Mouse (Mus musculus) stomach, postnatal 0 days (tissue): ENCODE data around the gene Igsf21. TPM values are rescaled to one million over a fixed set of nuclear protein-coding genes. Genes with fewer than 3 reads are reported as not detected.

Source experiments
- ATAC-seq: fragments of 200-750 bp; cut with Nextera tagmentation; 2 replicates; pipeline ENCODE4 v1.8.0; 2017; ENCODE audit not compliant: low FRiP score, low TSS enrichment
- DNase-seq: peaks from one replicate; pipeline ENCODE4 v3.0.0-alpha.2; 2016; ENCODE audit warnings: low spot score
- H3K27ac ChIP-seq: fragments of 300-500 bp; sonication (generic); replicated peaks from 2 replicates; pipeline ENCODE4 v1.5.1; 2014; ENCODE audit warnings: mild to moderate bottlenecking, control low read depth
- H3K27me3 ChIP-seq: fragments of 300-500 bp; sonication (generic); 2 replicates; pipeline ENCODE4 v1.6.1; 2014; ENCODE audit warnings: low read length; ENCODE audit not compliant: control insufficient read depth, insufficient read depth
- H3K36me3 ChIP-seq: fragments of 300-500 bp; sonication (generic); 2 replicates; pipeline ENCODE4 v1.6.1; 2014; ENCODE audit warnings: low read length, mixed read lengths; ENCODE audit not compliant: control insufficient read depth, insufficient read depth
- H3K4me1 ChIP-seq: fragments of 300-500 bp; sonication (generic); replicated peaks from 2 replicates; pipeline ENCODE4 v1.6.1; 2014; ENCODE audit warnings: antibody characterized with exemption; ENCODE audit not compliant: control insufficient read depth, insufficient read depth
- H3K4me2 ChIP-seq: fragments of 300-500 bp; sonication (generic); replicated peaks from 2 replicates; pipeline ENCODE4 v1.6.1; 2014; ENCODE audit warnings: low read depth, mild to moderate bottlenecking, control low read depth, moderate library complexity
- H3K4me3 ChIP-seq: fragments of 300-500 bp; sonication (generic); 2 replicates; pipeline ENCODE4 v1.5.1; 2014; ENCODE audit warnings: low read depth, low read length, control low read depth
- H3K9ac ChIP-seq: fragments of 300-500 bp; sonication (generic); 2 replicates; pipeline ENCODE4 v1.6.1; 2014; ENCODE audit warnings: mild to moderate bottlenecking, low read length, control low read depth, mixed read lengths
- H3K9me3 ChIP-seq: fragments of 300-500 bp; sonication (generic); 2 replicates; pipeline ENCODE4 v1.6.1; 2016; ENCODE audit warnings: low read length; ENCODE audit not compliant: control insufficient read depth
- CTCF ChIP-seq: IDR thresholded peaks from 2 replicates; pipeline ENCODE4 v1.5.1; 2016; ENCODE audit warnings: antibody characterized with exemption, low read depth, mild to moderate bottlenecking, moderate library complexity
- EP300 ChIP-seq: optimal IDR thresholded peaks from 2 replicates; pipeline ENCODE3; 2016; ENCODE audit warnings: antibody characterized with exemption
- WGBS: fragments of 180-500 bp; shearing (Covaris S2); extraction: QIAGEN DNeasy Blood & Tissue Kit; methylation state at CpG from one replicate; pipeline ENCODE4 v1.1.7; 2014; 5-methylcytosine and 5-hydroxymethylcytosine counted together
- polyA plus RNA-seq: library from polyadenylated mRNA; unstranded; fragments of >200 nt; fragmentation: Nextera tagmentation; extraction: Ambion mirVana; gene quantifications from 2 replicates; pipeline ENCODE4 v1.2.1, GENCODE M21; 2015

The Igsf21 gene
- polyA plus RNA-seq, 1 experiment from 2014 or later, result 1.2 TPM

DNA sequence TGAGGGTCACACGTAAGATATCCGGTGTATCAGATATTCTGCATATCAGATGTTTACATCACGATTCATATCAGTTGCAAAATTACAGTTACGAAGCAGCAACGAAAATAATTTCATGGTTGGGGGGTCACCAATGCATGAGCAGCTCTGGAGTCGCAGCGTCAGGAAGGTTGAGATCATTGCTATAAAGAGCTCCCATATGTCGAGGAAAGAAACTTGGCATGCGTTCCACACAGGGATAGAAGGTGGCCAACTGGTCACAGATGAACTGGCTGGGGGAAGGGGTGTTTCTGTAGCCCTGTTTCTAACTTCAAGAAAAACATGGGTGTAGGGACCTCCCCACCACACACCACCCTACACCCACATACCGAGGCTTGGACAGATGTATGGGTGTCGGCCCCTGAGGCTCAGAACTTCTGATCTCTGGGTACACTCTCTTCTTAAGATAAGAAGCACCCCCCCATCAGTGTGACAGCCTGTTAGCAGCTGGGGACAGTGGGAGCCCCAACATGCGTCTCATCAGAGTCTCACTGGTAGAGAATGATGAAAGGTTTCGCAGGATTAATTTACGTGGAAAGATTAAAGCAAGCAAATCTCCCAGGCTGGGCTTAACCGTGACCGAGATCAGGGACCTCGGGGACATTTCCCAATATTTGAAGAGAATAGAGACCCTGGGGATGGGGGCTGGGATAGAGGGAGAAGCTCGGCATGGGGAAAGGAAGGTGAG is 54.1 kb downstream of the Igsf21 start:
- Histone ChIP-seq H3K9ac (no peak overlapping the region), H3K4me1 (no peaks in the 10 kb centered on the region), H3K4me2 (no peak overlapping the region), H3K9me3 (no peaks in the 10 kb centered on the region), H3K27me3 (no peaks in the 10 kb centered on the region), H3K4me3 (no peak overlapping the region), H3K27ac (no peak overlapping the region), H3K36me3 (no peaks in the 10 kb centered on the region)
- no peak for DNase-seq
- 81% methylated on average over 18 of the region's 18 CpGs for WGBS
- no peak for TF ChIP-seq EP300
- no peak for TF ChIP-seq CTCF
- no peak for ATAC-seq

DNA sequence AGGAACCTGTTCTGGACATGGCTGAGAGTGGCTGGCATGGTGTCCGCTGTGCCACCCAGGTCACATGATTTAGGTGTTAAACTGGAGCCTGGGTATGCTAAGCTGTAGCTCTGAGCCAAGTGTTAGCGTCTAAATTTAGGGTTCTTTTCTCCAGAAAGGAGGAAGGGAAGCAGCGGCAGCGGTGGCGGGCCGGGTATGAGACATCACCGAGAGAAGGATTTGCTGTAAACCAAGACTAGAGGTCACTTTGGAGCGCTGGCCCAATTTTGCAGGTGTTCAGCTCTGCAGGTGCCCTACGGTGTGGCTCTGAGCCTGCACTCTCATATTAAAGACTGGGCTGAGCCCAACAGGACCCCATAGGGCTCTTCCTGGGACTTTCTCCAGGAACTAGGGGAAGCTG is 57.0 kb downstream of the Igsf21 start:
- Histone ChIP-seq H3K36me3 (no peaks in the 10 kb centered on the region), H3K4me2 (no peak overlapping the region), H3K4me3 (no peak overlapping the region), H3K27me3 (no peaks in the 10 kb centered on the region), H3K4me1 (no peaks in the 10 kb centered on the region), H3K27ac (no peak overlapping the region), H3K9me3 (no peaks in the 10 kb centered on the region), H3K9ac (no peak overlapping the region)
- TF ChIP-seq CTCF (no peak), EP300 (no peak)
- WGBS, result 84% methylated on average over 9 of the region's 9 CpGs
- DNase-seq (no peak), ATAC-seq (no peak)

GRCm38 (mm10) chr4:140188626-140189025 is 58.0 kb downstream of the Igsf21 start:
- DNase-seq (no peak), ATAC-seq (no peak)
- no peak overlapping the region for H3K4me3 ChIP-seq
- TF ChIP-seq CTCF, result no peak
- TF ChIP-seq EP300, result no peak
- no peak overlapping the region for H3K9ac ChIP-seq
- H3K9me3 ChIP-seq, result no peaks in the 10 kb centered on the region
- no peak overlapping the region for H3K27ac ChIP-seq
- H3K4me2 ChIP-seq, result no peak overlapping the region
- 61% methylated on average over 7 of the region's 7 CpGs for WGBS
- no peaks in the 10 kb centered on the region for H3K4me1 ChIP-seq
- H3K36me3 ChIP-seq, result no peaks in the 10 kb centered on the region
- H3K27me3 ChIP-seq, result no peaks in the 10 kb centered on the region

DNA sequence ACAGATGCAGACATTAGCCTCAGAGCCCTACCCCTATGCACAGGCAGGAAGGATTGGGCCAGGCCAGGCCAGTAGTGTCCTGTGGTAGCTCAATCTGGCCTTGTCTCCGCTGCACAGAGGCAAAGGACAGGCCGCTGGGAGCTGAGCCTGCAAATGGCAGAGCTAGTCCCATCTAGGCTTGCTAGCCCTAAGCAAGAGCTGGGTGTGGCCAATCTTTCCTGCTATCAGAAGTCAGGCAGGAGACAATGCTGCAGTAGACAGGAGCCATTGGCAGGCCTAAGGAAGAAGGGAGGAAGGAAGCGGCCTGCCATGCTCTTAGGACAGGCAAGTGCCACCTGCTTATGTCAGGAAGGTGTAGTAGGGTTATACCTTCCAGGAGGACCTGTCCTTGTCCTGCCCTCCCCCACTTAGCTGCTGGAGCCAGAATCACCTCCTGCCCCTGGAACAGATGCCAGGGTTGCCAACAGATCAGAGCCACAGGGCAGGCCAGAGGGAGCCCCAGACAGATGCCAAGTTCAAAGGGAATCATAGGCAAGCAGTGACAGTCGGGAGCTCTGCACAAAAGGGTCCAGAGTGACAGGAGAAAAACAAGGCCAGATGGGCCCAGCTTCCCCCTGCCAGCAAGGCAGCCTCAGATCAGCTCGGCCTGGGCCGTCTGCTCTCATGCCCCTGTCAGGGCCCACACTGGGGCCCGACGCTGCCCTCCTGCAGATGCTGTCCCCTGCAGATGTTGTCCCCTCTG is 59.0 kb downstream of the Igsf21 start:
- Histone ChIP-seq H3K4me1 (no peaks in the 10 kb centered on the region), H3K4me3 (no peak overlapping the region), H3K9ac (no peak overlapping the region), H3K4me2 (no peak overlapping the region), H3K27ac (no peak overlapping the region), H3K36me3 (no peaks in the 10 kb centered on the region), H3K9me3 (no peaks in the 10 kb centered on the region), H3K27me3 (no peaks in the 10 kb centered on the region)
- TF ChIP-seq CTCF (no peak), EP300 (no peak)
- no peak for ATAC-seq
- no peak for DNase-seq
- 75% methylated on average over 7 of the region's 8 CpGs for WGBS

- 72% methylated on average over 6 of the region's 6 CpGs for WGBS
- H3K27ac ChIP-seq, result no peak overlapping the region
- no peaks in the 10 kb centered on the region for H3K4me1 ChIP-seq
- H3K9me3 ChIP-seq, result no peaks in the 10 kb centered on the region
- TF ChIP-seq EP300 (no peak), CTCF (peak; percentile 47)
- DNase-seq (no peak), ATAC-seq (no peak)
- H3K4me3 ChIP-seq, result no peak overlapping the region
- no peak overlapping the region for H3K9ac ChIP-seq
- no peaks in the 10 kb centered on the region for H3K27me3 ChIP-seq
- H3K4me2 ChIP-seq, result no peak overlapping the region
- H3K36me3 ChIP-seq, result no peaks in the 10 kb centered on the region
Observed at GRCm38 (mm10) chr4:140179576-140179975, 67.0 kb downstream of the Igsf21 start.

DNA sequence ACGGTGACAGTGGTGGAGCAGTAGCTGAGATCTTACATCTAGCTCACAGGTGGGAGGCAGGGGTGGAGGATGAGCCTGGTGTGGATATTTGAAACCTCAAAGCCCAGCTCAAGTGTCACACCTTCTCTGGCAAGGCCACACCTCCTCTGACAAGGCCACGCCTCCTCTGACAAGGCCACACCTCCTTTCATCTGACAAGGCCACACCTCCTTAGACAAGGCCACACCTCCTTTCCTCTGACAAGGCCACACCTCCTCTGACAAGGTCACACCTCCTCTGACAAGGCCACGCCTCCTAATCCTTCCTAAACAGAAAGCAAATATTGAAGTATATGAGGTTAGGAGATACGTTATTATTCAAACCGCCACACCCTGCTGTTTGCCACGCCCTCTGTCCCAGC is 69.5 kb downstream of the Igsf21 start:
- no peaks in the 10 kb centered on the region for H3K4me1 ChIP-seq
- 84% methylated on average over 6 of the region's 6 CpGs for WGBS
- no peak overlapping the region for H3K9ac ChIP-seq
- no peaks in the 10 kb centered on the region for H3K27me3 ChIP-seq
- H3K4me2 ChIP-seq, result no peak overlapping the region
- TF ChIP-seq EP300, result no peak
- no peak for TF ChIP-seq CTCF
- H3K27ac ChIP-seq, result no peak overlapping the region
- no peaks in the 10 kb centered on the region for H3K9me3 ChIP-seq
- no peaks in the 10 kb centered on the region for H3K36me3 ChIP-seq
- no peak overlapping the region for H3K4me3 ChIP-seq
- DNase-seq (no peak), ATAC-seq (peak; percentile 36; the same call in 1 of the 2 replicates)
